Mouse (Mus musculus): ENCODE measurements at regions not wholly inside any gene's neighbourhood (a gene's known extent, or its start where the extent isn't known, plus 50 kb on each side); places are given as distances from the start of the nearest gene placed in this dataset.
A peak's percentile ranks its signal among the peaks of the same experiment; 100 is the strongest.

GRCm38 (mm10) chr5:90000758-90001157 lies 117.6 kb upstream of the Adamts3 start:
- TF ChIP-seq CTCF (IDR thresholded peaks at IDR 0.05; ENCODE audit: low read depth) = no peak
- peak; percentile 50 for DNase-seq (ENCODE audit: low spot score)
- WGBS = 54% methylated on average over 6 of the region's 6 CpGs

GRCm38 (mm10) chr5:89991568-89991967 lies 108.4 kb upstream of the Adamts3 start:
- Histone ChIP-seq H3K4me3 (replicated peaks; ENCODE audit: low read depth, low read length) (no peak overlapping the region), H3K9ac (ENCODE audit: low read depth, low read length) (no peak overlapping the region), H3K4me2 (ENCODE audit: low read length) (no peak overlapping the region), H3K4me1 (replicated peaks; ENCODE audit: insufficient read depth, low read length) (no peaks in the 10 kb centered on the region), H3K36me3 (ENCODE audit: insufficient read depth, low read length) (no peaks in the 10 kb centered on the region), H3K27me3 (ENCODE audit: insufficient read depth, low read length) (no peaks in the 10 kb centered on the region), H3K9me3 (replicated peaks; ENCODE audit: low read length) (no peaks in the 10 kb centered on the region), H3K27ac (no peak overlapping the region)
- DNase-seq (ENCODE audit: low spot score) (no peak), ATAC-seq (replicated peaks; ENCODE audit: low FRiP score, low read depth) (no peak)
- WGBS = 80% methylated on average over 2 of the region's 2 CpGs
- no peak for TF ChIP-seq CTCF (IDR thresholded peaks at IDR 0.05; ENCODE audit: low read depth)

More at GRCm38 (mm10) chr5:90000758-90001157, 117.6 kb upstream of the Adamts3 start:
- Histone ChIP-seq H3K27me3 (ENCODE audit: insufficient read depth, low read length) (no peaks in the 10 kb centered on the region), H3K4me3 (replicated peaks; ENCODE audit: low read depth, low read length) (no peak overlapping the region), H3K27ac (no peak overlapping the region), H3K9ac (ENCODE audit: low read depth, low read length) (no peak overlapping the region), H3K4me1 (replicated peaks; ENCODE audit: insufficient read depth, low read length) (no peaks in the 10 kb centered on the region), H3K36me3 (ENCODE audit: insufficient read depth, low read length) (no peaks in the 10 kb centered on the region), H3K9me3 (replicated peaks; ENCODE audit: low read length) (no peaks in the 10 kb centered on the region), H3K4me2 (ENCODE audit: low read length) (0 out of 2 replicates have a peak overlapping the region, but pooled peaks have one; percentile 6)
- ATAC-seq (replicated peaks; ENCODE audit: low FRiP score, low read depth) = no peak

GRCm38 (mm10) chr5:89981627-89982026 lies 98.5 kb upstream of the Adamts3 start:
- DNase-seq (ENCODE audit: low spot score) = peak; percentile 63
- peak; percentile 65 for TF ChIP-seq CTCF (IDR thresholded peaks at IDR 0.05; ENCODE audit: low read depth)
- no peak for ATAC-seq (replicated peaks; ENCODE audit: low FRiP score, low read depth)
- no peak overlapping the region for H3K27ac ChIP-seq
- WGBS = 50% methylated on average over 6 of the region's 6 CpGs
- no peak overlapping the region for H3K9ac ChIP-seq (ENCODE audit: low read depth, low read length)
- H3K9me3 ChIP-seq (replicated peaks; ENCODE audit: low read length) = no peaks in the 10 kb centered on the region
- H3K4me1 ChIP-seq (replicated peaks; ENCODE audit: insufficient read depth, low read length) = no peaks in the 10 kb centered on the region
- H3K4me3 ChIP-seq (replicated peaks; ENCODE audit: low read depth, low read length) = no peak overlapping the region
- no peak overlapping the region for H3K4me2 ChIP-seq (ENCODE audit: low read length)
- H3K27me3 ChIP-seq (ENCODE audit: insufficient read depth, low read length) = no peaks in the 10 kb centered on the region
- H3K36me3 ChIP-seq (ENCODE audit: insufficient read depth, low read length) = no peaks in the 10 kb centered on the region

GRCm38 (mm10) chr5:89980204-89980603 lies 97.1 kb upstream of the Adamts3 start:
- 48% methylated on average over 3 of the region's 3 CpGs for WGBS
- Histone ChIP-seq H3K4me2 (ENCODE audit: low read length) (no peak overlapping the region), H3K4me1 (replicated peaks; ENCODE audit: insufficient read depth, low read length) (no peaks in the 10 kb centered on the region), H3K27ac (no peak overlapping the region), H3K36me3 (ENCODE audit: insufficient read depth, low read length) (no peaks in the 10 kb centered on the region), H3K9me3 (replicated peaks; ENCODE audit: low read length) (no peaks in the 10 kb centered on the region), H3K27me3 (ENCODE audit: insufficient read depth, low read length) (no peaks in the 10 kb centered on the region), H3K9ac (ENCODE audit: low read depth, low read length) (no peak overlapping the region), H3K4me3 (replicated peaks; ENCODE audit: low read depth, low read length) (no peak overlapping the region)
- ATAC-seq (replicated peaks; ENCODE audit: low FRiP score, low read depth) = peak; percentile 21; the same call in 1 of the 2 replicates
- no peak for TF ChIP-seq CTCF (IDR thresholded peaks at IDR 0.05; ENCODE audit: low read depth)
- DNase-seq (ENCODE audit: low spot score) = peak; percentile 40

- WGBS = 95% methylated on average over 11 of the region's 11 CpGs
- Histone ChIP-seq H3K9ac (ENCODE audit: low read depth, low read length) (no peak overlapping the region), H3K27me3 (ENCODE audit: insufficient read depth, low read length) (no peaks in the 10 kb centered on the region), H3K9me3 (replicated peaks; ENCODE audit: low read length) (no peaks in the 10 kb centered on the region), H3K4me3 (replicated peaks; ENCODE audit: low read depth, low read length) (no peak overlapping the region), H3K36me3 (ENCODE audit: insufficient read depth, low read length) (no peaks in the 10 kb centered on the region), H3K27ac (no peak overlapping the region), H3K4me2 (ENCODE audit: low read length) (no peak overlapping the region), H3K4me1 (replicated peaks; ENCODE audit: insufficient read depth, low read length) (no peaks in the 10 kb centered on the region)
- TF ChIP-seq CTCF (IDR thresholded peaks at IDR 0.05; ENCODE audit: low read depth) = no peak
- ATAC-seq (replicated peaks; ENCODE audit: low FRiP score, low read depth) = no peak
- no peak for DNase-seq (ENCODE audit: low spot score)
These were observed 69.5 kb upstream of the Adamts3 start for GRCm38 (mm10) chr5:89952611-89953010.

GRCm38 (mm10) chr5:89945660-89945925 lies 62.5 kb upstream of the Adamts3 start:
- Histone ChIP-seq H3K9me3 (replicated peaks; ENCODE audit: low read length) (no peaks in the 10 kb centered on the region), H3K9ac (ENCODE audit: low read depth, low read length) (no peak overlapping the region), H3K27ac (no peak overlapping the region), H3K4me1 (replicated peaks; ENCODE audit: insufficient read depth, low read length) (no peaks in the 10 kb centered on the region), H3K36me3 (ENCODE audit: insufficient read depth, low read length) (no peaks in the 10 kb centered on the region), H3K4me3 (replicated peaks; ENCODE audit: low read depth, low read length) (no peak overlapping the region), H3K27me3 (ENCODE audit: insufficient read depth, low read length) (no peaks in the 10 kb centered on the region), H3K4me2 (ENCODE audit: low read length) (no peak overlapping the region)
- no peak for TF ChIP-seq CTCF (IDR thresholded peaks at IDR 0.05; ENCODE audit: low read depth)
- DNase-seq (ENCODE audit: low spot score) (no peak), ATAC-seq (replicated peaks; ENCODE audit: low FRiP score, low read depth) (no peak)
- WGBS = 89% methylated on average over 3 of the region's 3 CpGs

- DNase-seq (ENCODE audit: low spot score) (no peak), ATAC-seq (replicated peaks; ENCODE audit: low FRiP score, low read depth) (no peak)
- Histone ChIP-seq H3K4me3 (replicated peaks; ENCODE audit: low read depth, low read length) (no peak overlapping the region), H3K27ac (no peak overlapping the region), H3K9me3 (replicated peaks; ENCODE audit: low read length) (no peaks in the 10 kb centered on the region), H3K4me1 (replicated peaks; ENCODE audit: insufficient read depth, low read length) (no peaks in the 10 kb centered on the region), H3K27me3 (ENCODE audit: insufficient read depth, low read length) (no peaks in the 10 kb centered on the region), H3K4me2 (ENCODE audit: low read length) (no peak overlapping the region), H3K9ac (ENCODE audit: low read depth, low read length) (no peak overlapping the region), H3K36me3 (ENCODE audit: insufficient read depth, low read length) (no peaks in the 10 kb centered on the region)
- TF ChIP-seq CTCF (IDR thresholded peaks at IDR 0.05; ENCODE audit: low read depth) = no peak
- WGBS = 76% methylated on average over 5 of the region's 5 CpGs
These were observed 61.9 kb upstream of the Adamts3 start for GRCm38 (mm10) chr5:89944855-89945659.

Data from kidney, postnatal 0 days (tissue).